In the genomic region with DNA sequence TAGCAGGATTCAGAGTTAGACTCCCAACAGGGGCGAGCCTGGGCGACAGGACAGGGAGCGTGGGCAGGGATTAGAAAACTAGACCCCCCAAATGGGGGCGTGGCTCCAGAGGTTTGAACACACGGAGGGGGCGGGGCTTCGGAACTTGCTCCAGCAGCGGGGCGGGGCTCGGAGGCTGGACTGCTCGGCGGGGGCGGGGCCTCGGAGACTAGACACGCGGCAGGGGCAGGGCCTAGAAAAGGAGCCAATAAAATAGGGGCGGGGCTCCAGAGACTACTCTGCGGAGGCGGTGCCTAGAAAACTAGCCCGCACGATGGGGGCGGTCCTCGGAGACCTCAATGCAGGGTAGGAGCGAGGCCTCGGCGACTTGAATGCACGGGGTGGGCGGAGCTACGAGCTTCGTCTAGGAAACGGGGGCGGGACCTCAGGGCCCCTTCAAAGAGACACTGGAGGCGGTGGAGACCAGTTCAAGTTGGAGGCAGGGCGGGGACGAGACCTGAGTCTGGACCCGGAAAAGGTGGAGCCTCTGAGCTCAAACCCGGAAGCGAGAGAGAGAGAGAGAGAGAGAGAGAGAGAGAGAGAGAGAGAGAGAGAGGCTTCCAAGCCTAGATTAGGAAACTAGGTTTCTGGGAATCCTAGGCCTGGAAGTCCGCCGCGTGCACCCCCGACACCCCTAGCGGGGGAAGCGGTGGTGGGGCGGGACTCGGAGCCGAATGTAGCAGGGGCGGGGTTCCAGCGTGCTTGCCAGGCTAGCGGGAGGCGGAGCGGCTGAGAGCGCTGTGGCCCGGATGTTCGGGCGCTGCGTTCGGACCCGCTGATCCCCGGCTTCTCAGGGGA, we compare ENCODE assay signal across 8 mouse cellular contexts. TPM values are rescaled to one million over a fixed set of nuclear protein-coding genes. Genes with fewer than 3 reads are reported as not detected.
DNase-seq lines count a peak whose midpoint lies in the region; ATAC-seq lines count a peak whose summit lies in the region.

A gene (minus strand): TSS at position 111 of the 837 bp plus-strand sequence.
A gene (plus strand): TSS at position 261 of the 837 bp plus-strand sequence.

- H3K27ac ChIP-seq in hindbrain, embryonic 11.5 days (ENCODE audit: low read depth, low read length): peak within 1 kb of the TSS; percentile 97

- peak within 1 kb of the TSS; percentile 91 for H3K9ac ChIP-seq in hindbrain, embryonic 11.5 days (ENCODE audit: low read depth, low read length)

- H3K4me3 ChIP-seq in hindbrain, embryonic 11.5 days (ENCODE audit: low read depth, low read length): peak within 1 kb of the TSS; percentile 68

- peak; percentile 100 for DNase-seq in Muller cell, postnatal 12 days (ENCODE audit: inconsistent ontology term)
- DNase-seq in cerebellum, adult 9-11 months: peak; percentile 98
- peak; percentile 99 for DNase-seq in frontal cortex, adult 2 months (ENCODE audit: extremely low spot score in 1 of 2, low spot score in 1 of 2)
- DNase-seq in hindbrain, embryonic 11.5 days (ENCODE audit: low spot score): peak; percentile 100
- DNase-seq in layer of hippocampus, postnatal 10 days (ENCODE audit: low spot score in 2 of 2): peak; percentile 99
- DNase-seq in lung, postnatal 10 days: peak; percentile 100
- peak; percentile 99 for DNase-seq in ovary, postnatal 36 days (ENCODE audit: low spot score)
- DNase-seq in thymus, postnatal 25 days: peak; percentile 97

- peak within 1 kb of the TSS; percentile 91 for H3K4me2 ChIP-seq in hindbrain, embryonic 11.5 days (replicated peaks; ENCODE audit: low read depth, low read length)

- ATAC-seq in hindbrain, embryonic 11.5 days (ENCODE audit: low FRiP score): peak; percentile 98

- H3K4me1 ChIP-seq in hindbrain, embryonic 11.5 days (replicated peaks; ENCODE audit: control insufficient read depth, insufficient read depth, low read length): peaks cover 5% of the 10 kb centered on the region

- under 1% methylated on average over 54 of the region's 60 CpGs for WGBS in hindbrain, embryonic 11.5 days

- H3K27me3 ChIP-seq in hindbrain, embryonic 11.5 days (ENCODE audit: control insufficient read depth, insufficient read depth, low read length): no peaks in the 10 kb centered on the region

- no peaks in the 10 kb centered on the region for H3K36me3 ChIP-seq in hindbrain, embryonic 11.5 days (ENCODE audit: control insufficient read depth, insufficient read depth, low read length)

- H3K9me3 ChIP-seq in hindbrain, embryonic 11.5 days (ENCODE audit: control insufficient read depth, low read length): no peaks in the 10 kb centered on the region

RNA-seq across cellular contexts. Expression of the first gene that starts in this region (rescaled TPM):
- 6.4 and 6.7 TPM in 2 replicates for polyA plus RNA-seq in frontal cortex, adult 2 months (2012; rRNA removed)
- 9.8 and 11.2 TPM in 2 replicates for polyA plus RNA-seq in hindbrain, embryonic 11.5 days (2014; fragmentation: Nextera tagmentation; extraction: Ambion mirVana)
- total RNA-seq in layer of hippocampus, postnatal 10 days (2021): 1 to 10 TPM; 5.0 to 5.4 TPM

RNA-seq across cellular contexts. Expression of the second gene that starts in this region (rescaled TPM):
- 73.2 and 78.9 TPM in 2 replicates for polyA plus RNA-seq in frontal cortex, adult 2 months (2012; rRNA removed)
- 67.6 and 75.3 TPM in 2 replicates for polyA plus RNA-seq in hindbrain, embryonic 11.5 days (2014; fragmentation: Nextera tagmentation; extraction: Ambion mirVana)
- total RNA-seq in layer of hippocampus, postnatal 10 days (2021): 10 to 100 TPM; 48.3 to 51.2 TPM

Comparison
In these comparisons a context has a peak if more than half of its experiments do, and no peak if none do; other contexts are left out.
1. Peak in every context shown above with its lines: DNase-seq, ATAC-seq, H3K4me3 ChIP-seq and H3K27ac ChIP-seq.